ENCODE assay signal across 11 mouse cellular contexts in genomic region chr1:192853429-192853828, GRCm38 (mm10). TPM values are rescaled to one million over a fixed set of nuclear protein-coding genes. Genes with fewer than 3 reads are reported as not detected.
DNase-seq lines count a peak whose midpoint lies in the region; ATAC-seq and TF ChIP-seq lines count a peak whose summit lies in the region.
"Had no signal": no experiment of that assay in that cellular context is flagged by ENCODE, and none has a peak within 500 bp of the region (broad histone marks: within the 10 kb centered on the region; RNA-seq: fewer than 3 reads in every experiment).

No protein-coding gene starts in this region.

- TF ChIP-seq POLR2A in kidney, adult 2 months (IDR thresholded peaks at IDR 0.05; ENCODE audit: low read depth, low read length), result no peak

- peak overlapping the region; percentile 86 for H3K4me3 ChIP-seq in kidney, postnatal 0 days (replicated peaks; ENCODE audit: low read depth, low read length)
- H3K4me3 ChIP-seq in kidney, adult 2 months (ENCODE audit: insufficient read depth, low read depth, low read length), result no peak overlapping the region
- H3K4me3 ChIP-seq in forebrain, embryonic 13.5 days, result peak overlapping the region; percentile 85; the same call in 1 of the 2 replicates
- peak overlapping the region; percentile 84 for H3K4me3 ChIP-seq in limb, embryonic 10.5 days
- H3K4me3 ChIP-seq in neural tube, embryonic 14.5 days (ENCODE audit: low read depth, low read length), result peak overlapping the region; percentile 89

- peak overlapping the region; percentile 87; the same call in 1 of the 2 replicates for H3K9ac ChIP-seq in kidney, postnatal 0 days (ENCODE audit: low read depth, low read length)
- no peak overlapping the region for H3K9ac ChIP-seq in forebrain, embryonic 13.5 days
- no peak overlapping the region for H3K9ac ChIP-seq in neural tube, embryonic 14.5 days (replicated peaks; ENCODE audit: low read depth, low read length)
- H3K9ac ChIP-seq: liver, postnatal 0 days had no signal

- H3K4me1 ChIP-seq in kidney, postnatal 0 days (replicated peaks; ENCODE audit: insufficient read depth, low read length), result no peaks in the 10 kb centered on the region; the same call in 1 of the 2 replicates
- H3K4me1 ChIP-seq in kidney, adult 2 months (ENCODE audit: control insufficient read depth, insufficient read depth, low read length), result peaks cover 3% of the 10 kb centered on the region
- H3K4me1 ChIP-seq in forebrain, embryonic 13.5 days, result peaks cover 59% of the 10 kb centered on the region
- H3K4me1 ChIP-seq in limb, embryonic 10.5 days, result peaks cover 61% of the 10 kb centered on the region
- peaks cover 37% of the 10 kb centered on the region for H3K4me1 ChIP-seq in neural tube, embryonic 14.5 days (ENCODE audit: control insufficient read depth, insufficient read depth, low read length)

- peak overlapping the region; percentile 92; the same call in 1 of the 2 replicates for H3K27ac ChIP-seq in kidney, postnatal 0 days
- no peak overlapping the region for H3K27ac ChIP-seq in kidney, adult 2 months (ENCODE audit: insufficient read depth, low read depth, low read length)
- no peak overlapping the region for H3K27ac ChIP-seq in forebrain, embryonic 13.5 days
- H3K27ac ChIP-seq in limb, embryonic 10.5 days, result peak overlapping the region; percentile 100
- no peak overlapping the region for H3K27ac ChIP-seq in neural tube, embryonic 14.5 days (ENCODE audit: low read depth, low read length)
- H3K27ac ChIP-seq: layer of hippocampus, adult 2 months had no signal

- H3K36me3 ChIP-seq in kidney, postnatal 0 days (ENCODE audit: insufficient read depth, low read length), result 0 out of 2 replicates have a peak, but pooled peaks cover 4% of the 10 kb centered on the region
- no peaks in the 10 kb centered on the region for H3K36me3 ChIP-seq in kidney, adult 2 months (ENCODE audit: control insufficient read depth, insufficient read depth, low read length)
- peaks cover 16% of the 10 kb centered on the region for H3K36me3 ChIP-seq in forebrain, embryonic 13.5 days (ENCODE audit: poor library complexity, severe bottlenecking)
- H3K36me3 ChIP-seq in limb, embryonic 10.5 days, result peaks cover 47% of the 10 kb centered on the region
- peaks cover 8% of the 10 kb centered on the region; the same call in 1 of the 2 replicates for H3K36me3 ChIP-seq in neural tube, embryonic 14.5 days (ENCODE audit: control insufficient read depth, insufficient read depth, low read length)

- intact Hi-C loops in gastrocnemius, postnatal 36 days (cut with DNase I), result no loop called here

- WGBS in kidney, postnatal 0 days, result 53% methylated on average over 2 of the region's 2 CpGs
- WGBS in kidney, adult 2 months, result 90% methylated on average over 2 of the region's 2 CpGs
- WGBS in forebrain, embryonic 13.5 days, result 34% methylated on average over 2 of the region's 2 CpGs
- WGBS in limb, embryonic 10.5 days, result 42% methylated on average over 2 of the region's 2 CpGs
- 40% methylated on average over 2 of the region's 2 CpGs for WGBS in neural tube, embryonic 14.5 days

- peak overlapping the region; percentile 99 for H3K4me2 ChIP-seq in kidney, postnatal 0 days (ENCODE audit: low read length)
- H3K4me2 ChIP-seq in forebrain, embryonic 13.5 days, result peak overlapping the region; percentile 90
- peak overlapping the region; percentile 80 for H3K4me2 ChIP-seq in neural tube, embryonic 14.5 days (ENCODE audit: low read depth, low read length)

- no peaks in the 10 kb centered on the region for H3K9me3 ChIP-seq in kidney, postnatal 0 days (replicated peaks; ENCODE audit: low read length)
- H3K9me3 ChIP-seq in forebrain, embryonic 13.5 days (replicated peaks), result no peaks in the 10 kb centered on the region
- H3K9me3 ChIP-seq in limb, embryonic 10.5 days (replicated peaks), result no peaks in the 10 kb centered on the region
- no peaks in the 10 kb centered on the region for H3K9me3 ChIP-seq in neural tube, embryonic 14.5 days (ENCODE audit: control insufficient read depth, low read length)

- no peak for TF ChIP-seq CTCF in kidney, postnatal 0 days (IDR thresholded peaks at IDR 0.05; ENCODE audit: low read depth)
- TF ChIP-seq CTCF in kidney, adult 2 months (conservative IDR thresholded peaks at IDR 0.05; ENCODE audit: insufficient read depth, insufficient read length, low read depth, low read length), result no peak

- peak; percentile 59 for DNase-seq in kidney, postnatal 0 days (ENCODE audit: low spot score)
- no peak for DNase-seq in kidney, adult 2 months
- DNase-seq in limb, embryonic 10.5 days (ENCODE audit: low spot score), result no peak
- no peak for DNase-seq in adrenal gland, postnatal 4 days (ENCODE audit: low spot score in 2 of 2)
- DNase-seq in liver, result no peak
- no peak for DNase-seq in gastrocnemius, postnatal 36 days
- DNase-seq: cerebellum, postnatal 25 days; liver, postnatal 0 days had no signal

- ATAC-seq in kidney, postnatal 0 days (replicated peaks; ENCODE audit: low FRiP score, low read depth), result no peak
- ATAC-seq in forebrain, embryonic 13.5 days, result no peak
- no peak for ATAC-seq in neural tube, embryonic 14.5 days (ENCODE audit: low read depth)
- ATAC-seq: liver, postnatal 0 days had no signal

- H3K27me3 ChIP-seq in kidney, postnatal 0 days (ENCODE audit: insufficient read depth, low read length), result no peaks in the 10 kb centered on the region
- H3K27me3 ChIP-seq in kidney, adult 2 months (replicated peaks; ENCODE audit: control insufficient read depth, insufficient read depth, low read length), result no peaks in the 10 kb centered on the region
- H3K27me3 ChIP-seq in forebrain, embryonic 13.5 days, result peaks cover 16% of the 10 kb centered on the region
- H3K27me3 ChIP-seq in limb, embryonic 10.5 days (ENCODE audit: low read depth, poor library complexity, severe bottlenecking), result 0 out of 2 replicates have a peak, but pooled peaks cover 6% of the 10 kb centered on the region
- peaks cover 5% of the 10 kb centered on the region; the same call in 1 of the 2 replicates for H3K27me3 ChIP-seq in neural tube, embryonic 14.5 days (ENCODE audit: control insufficient read depth, insufficient read depth, low read length)

RNA-seq across cellular contexts. Expression of gene Sertad4, which starts 2.1 kb away (rescaled TPM):
- 20.0 and 20.4 TPM in 2 replicates for polyA plus RNA-seq in kidney, postnatal 0 days (2015; fragmentation: Nextera tagmentation; extraction: Ambion mirVana)
- 1.6 and 2.6 TPM in 2 replicates for polyA plus RNA-seq in kidney, adult 2 months (2012; rRNA removed)
- polyA plus RNA-seq in forebrain, embryonic 13.5 days (2015; fragmentation: Nextera tagmentation; extraction: Ambion mirVana), result 20.4 and 20.5 TPM in 2 replicates
- 57.2 and 66.6 TPM in 2 replicates for polyA plus RNA-seq in limb, embryonic 10.5 days (2016; fragmentation: Nextera tagmentation; extraction: Ambion mirVana)
- 24.5 and 29.2 TPM in 2 replicates for polyA plus RNA-seq in neural tube, embryonic 14.5 days (2014; fragmentation: Nextera tagmentation; extraction: Ambion mirVana)
- total RNA-seq in adrenal gland, postnatal 4 days (2021), result 10 to 100 TPM; 19.5 to 21.8 TPM
- total RNA-seq in gastrocnemius, postnatal 36 days (2021), result 1 to 10 TPM; 3.4 to 3.7 TPM

Comparison
In these comparisons a context has a peak if more than half of its experiments do, and no peak if none do; other contexts are left out.
1. H3K27ac ChIP-seq: peak in kidney, postnatal 0 days (single experiment) and limb, embryonic 10.5 days (single experiment); none in kidney, adult 2 months (single experiment), forebrain, embryonic 13.5 days (single experiment) and neural tube, embryonic 14.5 days (single experiment).
2. Peak in every context shown above with its lines, with median percentiles within 50 percentile points of each other: H3K4me2 ChIP-seq.